Comparison of ENCODE assay signal across 1 mouse cellular context in genomic region chr9:24701246-24701645, GRCm38 (mm10).
TF ChIP-seq lines count a peak whose summit lies in the region.

No protein-coding gene starts in this region.

TF ChIP-seq in MEL, 35 proteins besides CTCF, POLR2A, EP300 and RAD21 (continued from another document):
- TF ChIP-seq MAFK (IDR thresholded peaks at IDR 0.05; ENCODE audit: borderline replicate concordance, low read depth, low read length), result no peak
- TF ChIP-seq UBTF (IDR thresholded peaks at IDR 0.05; ENCODE audit: borderline replicate concordance, insufficient read depth, low read depth, low read length), result no peak
- peak; percentile 99 for TF ChIP-seq ZNF384 (IDR thresholded peaks at IDR 0.05; ENCODE audit: low read depth, low read length)
- TF ChIP-seq CHD1 (IDR thresholded peaks at IDR 0.05; ENCODE audit: low read depth, low read length), result no peak
- TF ChIP-seq NELFE (IDR thresholded peaks at IDR 0.05; ENCODE audit: low read depth, low read length), result no peak
